Mouse (Mus musculus) thymus, adult 2 months (tissue): ENCODE measurements around the gene Lin28b.

Experiments
- CTCF ChIP-seq: fragments of 200-500 bp; IDR thresholded peaks from 2 replicates; pipeline ENCODE4 v1.5.1; 2012; ENCODE audit warnings: mild to moderate bottlenecking, control low read depth, low read length, moderate library complexity, borderline replicate concordance; ENCODE audit not compliant: control insufficient read depth, poor library complexity, insufficient read depth; ENCODE audit errors: extremely low read depth
- POLR2A ChIP-seq: fragments of 200-500 bp; IDR thresholded peaks from 2 replicates; pipeline ENCODE4 v1.6.1; 2012; ENCODE audit warnings: mild to moderate bottlenecking, low read length, control low read depth, moderate library complexity; ENCODE audit not compliant: control insufficient read depth, poor library complexity, insufficient read depth; ENCODE audit errors: extremely low read depth

DNA sequence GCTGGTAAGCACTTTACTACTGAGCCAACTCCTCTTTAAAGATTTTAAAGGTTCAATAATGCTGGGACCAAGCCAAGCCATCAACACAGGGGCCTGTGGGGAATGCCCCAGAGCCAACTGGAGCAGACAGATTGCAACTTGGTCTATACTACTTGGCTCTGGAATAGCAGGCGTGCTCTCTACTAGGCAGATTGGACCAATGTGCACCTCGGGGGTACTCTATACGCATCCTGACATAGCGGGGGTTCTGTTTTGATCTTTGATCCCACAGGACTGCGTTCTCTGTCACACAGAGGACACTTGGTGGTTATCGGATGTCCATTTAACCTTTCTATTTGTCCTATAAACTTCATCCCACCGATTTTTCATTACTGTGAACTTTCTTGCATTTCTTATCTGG lies 151.3 kb downstream of the Lin28b start:
- no peak for TF ChIP-seq CTCF
- TF ChIP-seq POLR2A: no peak
